Mouse (Mus musculus) cerebellum, adult 2 months (tissue): Measurements from ENCODE around the gene Tmem252.

Experiments used
- CTCF ChIP-seq: fragments of 200-500 bp; IDR thresholded peaks from 2 replicates; pipeline ENCODE4 v1.5.1; 2011; ENCODE audit warnings: low read depth, mild to moderate bottlenecking, control low read depth, low read length, moderate library complexity, borderline replicate concordance; ENCODE audit not compliant: insufficient read depth
- POLR2A ChIP-seq: fragments of 200-500 bp; IDR thresholded peaks from 2 replicates; pipeline ENCODE4 v1.6.1; 2011; ENCODE audit warnings: low read length, control low read depth, borderline replicate concordance; ENCODE audit not compliant: insufficient read depth

- no peak for TF ChIP-seq CTCF
- TF ChIP-seq POLR2A, result no peak
These were observed 56.9 kb downstream of the Tmem252 start for GRCm38 (mm10) chr19:24730661-24731060.
